ENCODE assay signal across 21 mouse cellular contexts in genomic region chr5:67456841-67457240, GRCm38 (mm10). TPM values are rescaled to one million over a fixed set of nuclear protein-coding genes. Genes with fewer than 3 reads are reported as not detected.
DNase-seq lines count a peak whose midpoint lies in the region; ATAC-seq lines count a peak whose summit lies in the region.
"Had no signal": no experiment of that assay in that cellular context is flagged by ENCODE, and none has a peak within 500 bp of the region (broad histone marks: within the 10 kb centered on the region; RNA-seq: fewer than 3 reads in every experiment).

No protein-coding gene starts in this region.

- no peaks in the 10 kb centered on the region for H3K9me3 ChIP-seq in kidney, embryonic 14.5 days (ENCODE audit: control insufficient read depth, low read length)
- H3K9me3 ChIP-seq: embryonic facial prominence, embryonic 10.5 days; embryonic facial prominence, embryonic 12.5 days; forebrain, embryonic 13.5 days; forebrain, embryonic 15.5 days had no signal

- no peak for ATAC-seq in kidney, embryonic 14.5 days (ENCODE audit: low FRiP score, low TSS enrichment)
- ATAC-seq: forebrain, embryonic 13.5 days; forebrain, embryonic 15.5 days; forebrain, postnatal 0 days had no signal

- H3K27ac ChIP-seq in kidney, embryonic 14.5 days (ENCODE audit: low read depth, low read length): no peak overlapping the region
- H3K27ac ChIP-seq: embryonic facial prominence, embryonic 10.5 days; embryonic facial prominence, embryonic 12.5 days; forebrain, embryonic 13.5 days; forebrain, embryonic 15.5 days had no signal

- DNase-seq in A20 (ENCODE audit: low read depth, low spot score) (peak; percentile 66), ES-CJ7 (ENCODE audit: low read depth, low spot score) (peak; percentile 76), ZHBTc4 (ENCODE audit: low read depth, low spot score) (peak; percentile 62)
- DNase-seq in spleen, postnatal 4 days (ENCODE audit: low spot score in 2 of 2): no peak
- no peak for DNase-seq in left cerebral cortex, postnatal 10 days (ENCODE audit: extremely low spot score in 1 of 2, low spot score in 2 of 2)
- DNase-seq in natural killer cell, adult 2 months (ENCODE audit: low spot score in 2 of 2): no peak
- DNase-seq: adrenal gland, adult 2 months; adrenal gland, postnatal 10 days; adrenal gland, postnatal 25 days; cerebellum, adult 11 months; cerebellum, adult 18-20 months; cerebellum, adult 8-10 months; cerebellum, postnatal 10 days; cerebellum, postnatal 25 days; forebrain, postnatal 0 days had no signal

- H3K4me1 ChIP-seq in kidney, embryonic 14.5 days (ENCODE audit: control insufficient read depth, insufficient read depth, low read length): no peaks in the 10 kb centered on the region
- H3K4me1 ChIP-seq: embryonic facial prominence, embryonic 10.5 days; embryonic facial prominence, embryonic 12.5 days; forebrain, embryonic 13.5 days; forebrain, embryonic 15.5 days had no signal

- H3K4me3 ChIP-seq in kidney, embryonic 14.5 days (ENCODE audit: low read length): no peak overlapping the region
- H3K4me3 ChIP-seq: embryonic facial prominence, embryonic 10.5 days; embryonic facial prominence, embryonic 12.5 days; forebrain, embryonic 13.5 days; forebrain, embryonic 15.5 days had no signal

- 90% methylated on average over 4 of the region's 4 CpGs for WGBS in kidney, embryonic 14.5 days

- H3K36me3 ChIP-seq in kidney, embryonic 14.5 days (ENCODE audit: control insufficient read depth, insufficient read depth, low read length): no peaks in the 10 kb centered on the region
- H3K36me3 ChIP-seq: embryonic facial prominence, embryonic 10.5 days; embryonic facial prominence, embryonic 12.5 days; forebrain, embryonic 15.5 days had no signal

- no peaks in the 10 kb centered on the region for H3K27me3 ChIP-seq in kidney, embryonic 14.5 days (ENCODE audit: control insufficient read depth, insufficient read depth, low read length)
- H3K27me3 ChIP-seq: embryonic facial prominence, embryonic 12.5 days; forebrain, embryonic 13.5 days; forebrain, embryonic 15.5 days had no signal

- intact Hi-C loops in left cerebral cortex, postnatal 10 days (cut with DNase I): no loop called here

- H3K4me2 ChIP-seq in kidney, embryonic 14.5 days (replicated peaks; ENCODE audit: low read depth, low read length): no peak overlapping the region
- H3K4me2 ChIP-seq: embryonic facial prominence, embryonic 12.5 days; forebrain, embryonic 13.5 days; forebrain, embryonic 15.5 days had no signal

- no peak overlapping the region for H3K9ac ChIP-seq in kidney, embryonic 14.5 days (ENCODE audit: low read depth, low read length)
- H3K9ac ChIP-seq: embryonic facial prominence, embryonic 12.5 days; forebrain, embryonic 13.5 days; forebrain, embryonic 15.5 days; forebrain, postnatal 0 days had no signal

RNA-seq across cellular contexts. Expression of gene Bend4, which starts 28.7 kb away (rescaled TPM):
- 10 to 100 TPM; 10.8 to 11.2 TPM for total RNA-seq in left cerebral cortex, postnatal 10 days (2021)
- 9.7 and 11.6 TPM in 2 replicates for polyA plus RNA-seq in kidney, embryonic 14.5 days (2014; fragmentation: Nextera tagmentation; extraction: Ambion mirVana)
- total RNA-seq: MEL had no signal

Comparison
In these comparisons a context has a peak if more than half of its experiments do, and no peak if none do; other contexts are left out.
1. DNase-seq: peak in A20 (single experiment), ES-CJ7 (single experiment) and ZHBTc4 (single experiment); none in spleen, postnatal 4 days (0 of 2), left cerebral cortex, postnatal 10 days (0 of 2) and natural killer cell, adult 2 months (0 of 2).